Mouse (Mus musculus) heart, postnatal 10 days (tissue): ENCODE data around the gene Btbd17. TPM values are rescaled to one million over a fixed set of nuclear protein-coding genes. Genes with fewer than 3 reads are reported as not detected.

Source experiments
- DNase-seq, 2 experiments: peaks; one replicate each; pipeline ENCODE4 v3.0.0; 2021
- intact Hi-C: fragments of 180-260 bp; cut with DNase I; formaldehyde crosslinking; loops from one replicate; pipeline ENCODE4 v1.15.1; 2025
- total RNA-seq, 2 experiments: library from RNA; stranded (reverse); gene quantifications; 2 replicates each; pipeline ENCODE4 v1.2.3; 2021

Btbd17 gene
- under 1 TPM in 1 of 2 experiments, not detected in 1; 0.32 TPM for total RNA-seq

- DNase-seq: peak in 1 of 2 experiments; percentile 15
- intact Hi-C loops: no loop called here
These were observed at the start of gene Btbd17 for GRCm38 (mm10) chr11:114795848-114796322. Gene Btbd17 (minus strand): TSS chr11:114795945.

- intact Hi-C loops: no loop called here
- DNase-seq: no peak
These were observed 48.9 kb upstream of the Btbd17 start for GRCm38 (mm10) chr11:114844464-114845220.

- DNase-seq: peak; percentile 68 to 76
- intact Hi-C loops: no loop called here
These were observed 48.2 kb upstream of the Btbd17 start for GRCm38 (mm10) chr11:114843818-114844463.

GRCm38 (mm10) chr11:114833166-114833565 is 37.4 kb upstream of the Btbd17 start:
- DNase-seq: no peak
- intact Hi-C loops: no loop called here

- intact Hi-C loops: no loop called here
- no peak for DNase-seq
These were observed 34.7 kb upstream of the Btbd17 start for GRCm38 (mm10) chr11:114830433-114830773.

- DNase-seq: peak; percentile 66 to 75
- intact Hi-C loops: loop anchor here (2.0 kb wide), 1 partner anchor 17 kb away; no protein-coding TSS in a partner anchor
These were observed 34.0 kb upstream of the Btbd17 start for GRCm38 (mm10) chr11:114829499-114830432.

- no peak for DNase-seq
These were observed 30.9 kb upstream of the Btbd17 start for GRCm38 (mm10) chr11:114826686-114827085.

GRCm38 (mm10) chr11:114823199-114823725 is 27.5 kb upstream of the Btbd17 start:
- no peak for DNase-seq
- intact Hi-C loops: no loop called here

More at GRCm38 (mm10) chr11:114826686-114827085, 30.9 kb upstream of the Btbd17 start:
- intact Hi-C loops: no loop called here

- peak; percentile 36 to 48 for DNase-seq
- intact Hi-C loops: no loop called here
These were observed 27.0 kb upstream of the Btbd17 start for GRCm38 (mm10) chr11:114822727-114823126.

GRCm38 (mm10) chr11:114821325-114821724 is 25.6 kb upstream of the Btbd17 start:
- no peak for DNase-seq
- intact Hi-C loops: no loop called here

GRCm38 (mm10) chr11:114820444-114820843 is 24.7 kb upstream of the Btbd17 start:
- intact Hi-C loops: no loop called here
- no peak for DNase-seq

- intact Hi-C loops: no loop called here
- DNase-seq: no peak
These were observed 23.4 kb upstream of the Btbd17 start for GRCm38 (mm10) chr11:114819110-114819509.

GRCm38 (mm10) chr11:114818185-114818584 is 22.4 kb upstream of the Btbd17 start:
- peak in 1 of 2 experiments; percentile 5 for DNase-seq
- intact Hi-C loops: no loop called here

GRCm38 (mm10) chr11:114816934-114817333 is 21.2 kb upstream of the Btbd17 start:
- DNase-seq: no peak
- intact Hi-C loops: no loop called here

- no peak for DNase-seq
- intact Hi-C loops: no loop called here
These were observed 19.3 kb upstream of the Btbd17 start for GRCm38 (mm10) chr11:114814873-114815592.

GRCm38 (mm10) chr11:114812731-114813240 is 17.0 kb upstream of the Btbd17 start:
- peak; percentile 91 to 97 for DNase-seq
- intact Hi-C loops: loop anchor here (1.0 kb wide), 2 partner anchors 65 to 101 kb away; no protein-coding TSS in a partner anchor

GRCm38 (mm10) chr11:114810344-114810743 is 14.6 kb upstream of the Btbd17 start:
- no peak for DNase-seq
- intact Hi-C loops: no loop called here

- intact Hi-C loops: loop anchor here (10.0 kb wide), 1 partner anchor 245 kb away; no protein-coding TSS in a partner anchor
- DNase-seq: no peak
These were observed 13.6 kb upstream of the Btbd17 start for GRCm38 (mm10) chr11:114809371-114809770.

GRCm38 (mm10) chr11:114807686-114808427 is 12.1 kb upstream of the Btbd17 start:
- no peak for DNase-seq
- intact Hi-C loops: loop anchor here (10.0 kb wide), 1 partner anchor 247 kb away; no protein-coding TSS in a partner anchor
